Mouse (Mus musculus) kidney, embryonic 14.5 days (tissue): ENCODE measurements at regions not wholly inside any gene's neighbourhood (a gene's known extent, or its start where the extent isn't known, plus 50 kb on each side); places are given as distances from the start of the nearest gene placed in this dataset.
"Not testable (repeated sequence)": the region's sequence is repeated elsewhere in the genome, so short reads cannot be mapped to it uniquely, and the experiment has no call there.

Experiments
- ATAC-seq: fragments of 200-750 bp; cut with Nextera tagmentation; 2 replicates; pipeline ENCODE4 v1.8.0; 2017; ENCODE audit warnings: moderate number of reproducible peaks, mild to moderate bottlenecking, moderate TSS enrichment, moderate library complexity; ENCODE audit not compliant: low FRiP score, low TSS enrichment
- H3K27ac ChIP-seq: fragments of 300-500 bp; sonication (generic); 2 replicates; pipeline ENCODE4 v1.5.1; 2014; ENCODE audit warnings: low read depth, mild to moderate bottlenecking, low read length, moderate library complexity, mixed read lengths
- H3K27me3 ChIP-seq: fragments of 300-500 bp; sonication (generic); 2 replicates; pipeline ENCODE4 v1.6.1; 2014; ENCODE audit warnings: mild to moderate bottlenecking, low read length; ENCODE audit not compliant: control insufficient read depth, insufficient read depth
- H3K36me3 ChIP-seq: fragments of 300-500 bp; sonication (generic); 2 replicates; pipeline ENCODE4 v1.6.1; 2014; ENCODE audit warnings: low read length, mixed read lengths; ENCODE audit not compliant: control insufficient read depth, insufficient read depth
- H3K4me1 ChIP-seq: fragments of 300-500 bp; sonication (generic); 2 replicates; pipeline ENCODE4 v1.6.1; 2014; ENCODE audit warnings: low read length, mixed read lengths; ENCODE audit not compliant: control insufficient read depth, insufficient read depth
- H3K4me2 ChIP-seq: fragments of 300-500 bp; sonication (generic); replicated peaks from 2 replicates; pipeline ENCODE4 v1.6.1; 2014; ENCODE audit warnings: low read depth, mild to moderate bottlenecking, low read length
- H3K4me3 ChIP-seq: fragments of 300-500 bp; sonication (generic); 2 replicates; pipeline ENCODE4 v1.5.1; 2014; ENCODE audit warnings: mild to moderate bottlenecking, low read length
- H3K9ac ChIP-seq: fragments of 300-500 bp; sonication (generic); 2 replicates; pipeline ENCODE4 v1.6.1; 2014; ENCODE audit warnings: low read depth, mild to moderate bottlenecking, low read length, moderate library complexity
- H3K9me3 ChIP-seq: fragments of 300-500 bp; sonication (generic); 2 replicates; pipeline ENCODE4 v1.6.1; 2016; ENCODE audit warnings: low read length; ENCODE audit not compliant: control insufficient read depth
- WGBS: fragments of 180-500 bp; shearing (Covaris S2); extraction: QIAGEN DNeasy Blood & Tissue Kit; methylation state at CpG from one replicate; pipeline ENCODE4 v1.1.7; 2014; 5-methylcytosine and 5-hydroxymethylcytosine counted together

GRCm38 (mm10) chr9:43857988-43858387 lies 114.2 kb downstream of the Nectin1 start:
- 17% methylated on average over 2 of the region's 2 CpGs for WGBS
- no peak for ATAC-seq

GRCm38 (mm10) chr9:43858761-43859160 lies 115.0 kb downstream of the Nectin1 start:
- Histone ChIP-seq H3K9ac (no peak overlapping the region), H3K9me3 (no peaks in the 10 kb centered on the region), H3K4me2 (no peak overlapping the region), H3K4me1 (no peaks in the 10 kb centered on the region), H3K36me3 (no peaks in the 10 kb centered on the region), H3K27ac (no peak overlapping the region), H3K27me3 (peaks cover 23% of the 10 kb centered on the region), H3K4me3 (no peak overlapping the region)
- no peak; the same call in 1 of the 2 replicates for ATAC-seq
- WGBS = 25% methylated on average over 6 of the region's 6 CpGs

More at GRCm38 (mm10) chr9:43857988-43858387, 114.2 kb downstream of the Nectin1 start:
- no peak overlapping the region for H3K9ac ChIP-seq
- no peak overlapping the region for H3K27ac ChIP-seq
- no peak overlapping the region for H3K4me3 ChIP-seq
- no peak overlapping the region for H3K4me2 ChIP-seq
- no peaks in the 10 kb centered on the region for H3K36me3 ChIP-seq
- H3K9me3 ChIP-seq = no peaks in the 10 kb centered on the region
- no peaks in the 10 kb centered on the region for H3K4me1 ChIP-seq
- H3K27me3 ChIP-seq = peaks cover 20% of the 10 kb centered on the region

GRCm38 (mm10) chr9:43860264-43860663 lies 116.5 kb downstream of the Nectin1 start:
- Histone ChIP-seq H3K27me3 (peaks cover 25% of the 10 kb centered on the region), H3K36me3 (no peaks in the 10 kb centered on the region), H3K27ac (no peak overlapping the region), H3K9me3 (no peaks in the 10 kb centered on the region), H3K4me3 (no peak overlapping the region), H3K4me2 (no peak overlapping the region), H3K9ac (no peak overlapping the region), H3K4me1 (peaks cover 6% of the 10 kb centered on the region; the same call in 1 of the 2 replicates)
- ATAC-seq = no peak
- 93% methylated on average over 2 of the region's 2 CpGs for WGBS

- H3K4me1 ChIP-seq = peaks cover 6% of the 10 kb centered on the region; the same call in 1 of the 2 replicates
- H3K27ac ChIP-seq = no peak overlapping the region
- no peak for ATAC-seq
- no peaks in the 10 kb centered on the region for H3K9me3 ChIP-seq
- peaks cover 32% of the 10 kb centered on the region for H3K27me3 ChIP-seq
- no peak overlapping the region for H3K4me2 ChIP-seq
- no peaks in the 10 kb centered on the region for H3K36me3 ChIP-seq
- H3K9ac ChIP-seq = no peak overlapping the region
- WGBS = 19% methylated on average over 10 of the region's 10 CpGs
- H3K4me3 ChIP-seq = no peak overlapping the region
Measured at GRCm38 (mm10) chr9:43861375-43861774, 117.6 kb downstream of the Nectin1 start.

GRCm38 (mm10) chr9:43862034-43862433 lies 118.2 kb downstream of the Nectin1 start:
- not testable (repeated sequence) for H3K4me2 ChIP-seq, H3K9ac ChIP-seq, H3K27ac ChIP-seq, H3K4me1 ChIP-seq, H3K9me3 ChIP-seq, H3K36me3 ChIP-seq, H3K4me3 ChIP-seq, ATAC-seq
- peaks cover 32% of the 10 kb centered on the region for H3K27me3 ChIP-seq
- WGBS = 11% methylated on average over 11 of the region's 11 CpGs

GRCm38 (mm10) chr9:43863609-43864397 lies 120.0 kb downstream of the Nectin1 start:
- H3K36me3 ChIP-seq = no peaks in the 10 kb centered on the region
- no peaks in the 10 kb centered on the region for H3K9me3 ChIP-seq
- H3K4me3 ChIP-seq = peak overlapping the region; percentile 22; the same call in 1 of the 2 replicates
- H3K27ac ChIP-seq = no peak overlapping the region
- peak overlapping the region; percentile 18; the same call in 1 of the 2 replicates for H3K9ac ChIP-seq
- 2% methylated on average over 30 of the region's 30 CpGs for WGBS
- peaks cover 6% of the 10 kb centered on the region; the same call in 1 of the 2 replicates for H3K4me1 ChIP-seq
- peaks cover 32% of the 10 kb centered on the region for H3K27me3 ChIP-seq
- H3K4me2 ChIP-seq = peak overlapping the region; percentile 42
- ATAC-seq = peak; percentile 70

GRCm38 (mm10) chr9:43866802-43867201 lies 123.0 kb downstream of the Nectin1 start:
- ATAC-seq = no peak
- Histone ChIP-seq H3K4me1 (peaks cover 6% of the 10 kb centered on the region; the same call in 1 of the 2 replicates), H3K36me3 (no peaks in the 10 kb centered on the region), H3K4me2 (no peak overlapping the region), H3K9ac (no peak overlapping the region), H3K27ac (no peak overlapping the region), H3K4me3 (no peak overlapping the region), H3K9me3 (no peaks in the 10 kb centered on the region), H3K27me3 (peaks cover 27% of the 10 kb centered on the region)
- WGBS = 78% methylated on average over 12 of the region's 12 CpGs

- Histone ChIP-seq H3K9ac (no peak overlapping the region), H3K4me2 (no peak overlapping the region), H3K9me3 (no peaks in the 10 kb centered on the region), H3K27me3 (peaks cover 16% of the 10 kb centered on the region; the same call in 1 of the 2 replicates), H3K4me1 (no peaks in the 10 kb centered on the region), H3K27ac (no peak overlapping the region), H3K4me3 (no peak overlapping the region), H3K36me3 (no peaks in the 10 kb centered on the region)
- ATAC-seq = no peak
- WGBS = 64% methylated on average over 2 of the region's 2 CpGs
Measured at GRCm38 (mm10) chr9:43873841-43874240, 130.1 kb downstream of the Nectin1 start.

- 70% methylated on average over 5 of the region's 5 CpGs for WGBS
- Histone ChIP-seq H3K36me3 (no peaks in the 10 kb centered on the region), H3K27me3 (peaks cover 21% of the 10 kb centered on the region), H3K4me3 (no peak overlapping the region), H3K27ac (no peak overlapping the region), H3K9me3 (no peaks in the 10 kb centered on the region), H3K9ac (no peak overlapping the region), H3K4me2 (no peak overlapping the region), H3K4me1 (peaks cover 2% of the 10 kb centered on the region)
- ATAC-seq = no peak
Measured at GRCm38 (mm10) chr9:43874332-43874731, 130.5 kb downstream of the Nectin1 start.
